Mouse (Mus musculus): ENCODE measurements around the gene D130052B06Rik. TPM values are rescaled to one million over a fixed set of nuclear protein-coding genes. Genes with fewer than 3 reads are reported as not detected.
A peak's percentile ranks its signal among the peaks of the same experiment; 100 is the strongest.

D130052B06Rik gene
- total RNA-seq (2021) = not detected in 2 replicates
- long read RNA-seq = 0 reads

- no peak for DNase-seq
Observed at GRCm38 (mm10) chr11:33598986-33599385, at the start of gene D130052B06Rik. Gene D130052B06Rik (plus strand): TSS chr11:33599302.

- DNase-seq = no peak
Observed at GRCm38 (mm10) chr11:33550861-33551560, 48.1 kb upstream of the D130052B06Rik start.

GRCm38 (mm10) chr11:33554123-33554522 lies 45.0 kb upstream of the D130052B06Rik start:
- DNase-seq = no peak

GRCm38 (mm10) chr11:33563921-33564320 lies 35.2 kb upstream of the D130052B06Rik start:
- no peak for DNase-seq

GRCm38 (mm10) chr11:33570413-33570812 lies 28.7 kb upstream of the D130052B06Rik start:
- DNase-seq = no peak

GRCm38 (mm10) chr11:33574944-33575343 lies 24.2 kb upstream of the D130052B06Rik start:
- no peak for DNase-seq

GRCm38 (mm10) chr11:33578859-33579258 lies 20.2 kb upstream of the D130052B06Rik start, which contains the start of gene Gabrp:
Gene Gabrp (minus strand): TSS chr11:33578959.
- no peak for DNase-seq

GRCm38 (mm10) chr11:33579621-33580020 lies 19.5 kb upstream of the D130052B06Rik start:
- DNase-seq = no peak

- no peak for DNase-seq
Observed at GRCm38 (mm10) chr11:33586614-33587013, 12.5 kb upstream of the D130052B06Rik start.

GRCm38 (mm10) chr11:33590771-33591170 lies 8.3 kb upstream of the D130052B06Rik start:
- DNase-seq = no peak

GRCm38 (mm10) chr11:33592826-33593225 lies 6.3 kb upstream of the D130052B06Rik start:
- DNase-seq = no peak

GRCm38 (mm10) chr11:33596655-33597054 lies 2.4 kb upstream of the D130052B06Rik start:
- no peak for DNase-seq

- no peak for DNase-seq
Observed at GRCm38 (mm10) chr11:33603174-33603573, 4.1 kb downstream of the D130052B06Rik start.

GRCm38 (mm10) chr11:33607784-33608183 lies 8.7 kb downstream of the D130052B06Rik start:
- no peak for DNase-seq

- DNase-seq = peak; percentile 66
Observed at GRCm38 (mm10) chr11:33614218-33614617, 15.1 kb downstream of the D130052B06Rik start.

- no peak for DNase-seq
Observed at GRCm38 (mm10) chr11:33627136-33627742, 28.1 kb downstream of the D130052B06Rik start.

GRCm38 (mm10) chr11:33637107-33637506 lies 38.0 kb downstream of the D130052B06Rik start:
- no peak for DNase-seq

- no peak for DNase-seq
Observed at GRCm38 (mm10) chr11:33649358-33649757, 50.3 kb downstream of the D130052B06Rik start.

GRCm38 (mm10) chr11:33654485-33654884 lies 55.4 kb downstream of the D130052B06Rik start:
- no peak for DNase-seq

- no peak for DNase-seq
Observed at GRCm38 (mm10) chr11:33655221-33655620, 56.1 kb downstream of the D130052B06Rik start.

GRCm38 (mm10) chr11:33655861-33656593 lies 56.9 kb downstream of the D130052B06Rik start:
- no peak for DNase-seq

- no peak for DNase-seq
Observed at GRCm38 (mm10) chr11:33660016-33660913, 61.2 kb downstream of the D130052B06Rik start.

Measured in adrenal gland, postnatal 25 days (tissue).